Comparison of ENCODE assay signal across 7 mouse cellular contexts in the genomic region with DNA sequence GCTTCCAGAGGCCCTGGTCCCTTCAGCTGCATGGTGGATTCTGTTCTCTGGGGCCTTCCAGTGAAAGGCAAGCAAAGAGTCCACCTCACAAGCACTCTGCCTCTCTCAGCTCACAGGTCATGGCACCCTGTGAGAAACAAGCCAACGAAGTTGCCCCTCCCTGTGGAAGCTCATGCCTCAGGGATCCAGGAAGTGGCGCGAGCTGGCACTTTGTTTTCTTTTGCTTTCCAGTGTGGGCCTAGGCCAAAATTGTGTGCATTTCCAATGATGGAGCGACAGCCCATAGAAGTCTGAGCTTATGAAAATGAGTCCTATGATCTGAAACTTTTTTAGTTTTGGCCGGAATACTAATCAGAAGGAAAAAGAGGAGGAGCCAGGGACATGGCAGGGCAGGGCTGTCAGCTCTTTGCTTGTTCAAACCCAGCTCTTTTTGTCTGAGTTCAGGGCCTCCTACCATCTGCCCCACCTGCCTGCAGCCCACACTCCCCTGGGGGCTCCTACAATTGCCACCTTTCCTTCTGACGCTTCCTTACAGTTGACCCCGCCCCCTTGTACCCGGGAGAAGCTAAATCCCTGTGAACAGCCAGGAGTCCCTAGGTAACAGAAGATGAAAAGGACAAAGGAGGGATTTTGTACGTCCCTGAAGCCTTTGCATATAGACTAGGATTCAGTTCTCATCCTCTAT. TPM values are rescaled to one million over a fixed set of nuclear protein-coding genes. Genes with fewer than 3 reads are reported as not detected.
DNase-seq lines count a peak whose midpoint lies in the region; TF ChIP-seq lines count a peak whose summit lies in the region.

No protein-coding gene starts in this region.

- no peak for TF ChIP-seq CTCF in kidney, adult 2 months (conservative IDR thresholded peaks at IDR 0.05; ENCODE audit: insufficient read depth, insufficient read length, low read depth, low read length)
- TF ChIP-seq CTCF in E14TG2a.4 (conservative IDR thresholded peaks at IDR 0.05; ENCODE audit: low read length) = no peak
- TF ChIP-seq CTCF in cerebellum, adult 2 months (IDR thresholded peaks at IDR 0.05; ENCODE audit: borderline replicate concordance, insufficient read depth, low read depth, low read length) = no peak
- no peak for TF ChIP-seq CTCF in left cerebral cortex, adult 2 months (IDR thresholded peaks at IDR 0.05)

- no peak overlapping the region for H3K4me3 ChIP-seq in kidney, adult 2 months (ENCODE audit: insufficient read depth, low read depth, low read length)
- peak overlapping the region; percentile 56 for H3K4me3 ChIP-seq in E14TG2a.4 (replicated peaks; ENCODE audit: low read length)
- no peak overlapping the region for H3K4me3 ChIP-seq in macrophage (ENCODE audit: inconsistent target)
- no peak overlapping the region for H3K4me3 ChIP-seq in cerebellum, adult 2 months (replicated peaks; ENCODE audit: insufficient read depth, low read depth, low read length)
- H3K4me3 ChIP-seq in left cerebral cortex, adult 2 months = no peak overlapping the region

- peaks cover 19% of the 10 kb centered on the region for H3K79me2 ChIP-seq in macrophage (ENCODE audit: inconsistent target)

- H3K27ac ChIP-seq in kidney, adult 2 months (ENCODE audit: insufficient read depth, low read depth, low read length) = peak overlapping the region; percentile 60
- peak overlapping the region; percentile 97 for H3K27ac ChIP-seq in macrophage
- H3K27ac ChIP-seq in cerebellum, adult 2 months (ENCODE audit: insufficient read depth, low read length) = no peak overlapping the region
- H3K27ac ChIP-seq in left cerebral cortex, adult 2 months = no peak overlapping the region

- WGBS in kidney, adult 2 months = 34% methylated on average over 9 of the region's 9 CpGs
- 61% methylated on average over 6 of the region's 9 CpGs for WGBS in macrophage (ENCODE audit: missing documents)
- WGBS in cerebellum, adult 2 months = 41% methylated on average over 9 of the region's 9 CpGs

- H3K27me3 ChIP-seq in kidney, adult 2 months (replicated peaks; ENCODE audit: control insufficient read depth, insufficient read depth, low read length) = no peaks in the 10 kb centered on the region
- no peaks in the 10 kb centered on the region for H3K27me3 ChIP-seq in E14TG2a.4 (ENCODE audit: insufficient read depth, low read length)
- no peaks in the 10 kb centered on the region for H3K27me3 ChIP-seq in cerebellum, adult 2 months (ENCODE audit: control insufficient read depth, insufficient read depth, low read length)

- intact Hi-C loops in left cerebral cortex, adult 2 months (cut with DNase I) = no loop called here

- peak; percentile 8 for DNase-seq in kidney, adult 2 months
- DNase-seq in kidney, postnatal 14 days = no peak
- peak; percentile 69 for DNase-seq in R1 (ENCODE audit: low read depth, low spot score)
- no peak for DNase-seq in cerebellum, adult 2 months
- no peak for DNase-seq in left cerebral cortex, adult 2 months (ENCODE audit: extremely low spot score in 1 of 2, low spot score in 2 of 2)

- no peaks in the 10 kb centered on the region for H3K4me1 ChIP-seq in kidney, adult 2 months (ENCODE audit: control insufficient read depth, insufficient read depth, low read length)
- peaks cover 19% of the 10 kb centered on the region for H3K4me1 ChIP-seq in E14TG2a.4 (replicated peaks; ENCODE audit: low read depth, low read length)
- no peaks in the 10 kb centered on the region for H3K4me1 ChIP-seq in cerebellum, adult 2 months (ENCODE audit: control insufficient read depth, insufficient read depth, low read length)

- H3K9me3 ChIP-seq in E14TG2a.4 (ENCODE audit: low read length) = no peaks in the 10 kb centered on the region

- no peak for TF ChIP-seq POLR2A in kidney, adult 2 months (IDR thresholded peaks at IDR 0.05; ENCODE audit: low read depth, low read length)
- no peak for TF ChIP-seq POLR2A in cerebellum, adult 2 months (IDR thresholded peaks at IDR 0.05; ENCODE audit: borderline replicate concordance, insufficient read depth, low read length)

- no peaks in the 10 kb centered on the region for H3K36me3 ChIP-seq in kidney, adult 2 months (ENCODE audit: control insufficient read depth, insufficient read depth, low read length)
- H3K36me3 ChIP-seq in E14TG2a.4 (ENCODE audit: insufficient read depth, low read length) (peaks cover 3% of the 10 kb centered on the region), macrophage (ENCODE audit: inconsistent target) (no peaks in the 10 kb centered on the region)

RNA-seq across cellular contexts. Expression of a gene that starts 2.9 kb away (rescaled TPM):
- 143 and 255 TPM in 2 replicates for polyA plus RNA-seq in kidney, adult 2 months (2012; rRNA removed)
- 1,000 to 10,000 TPM in 5 of 26 experiments, 100 to 1,000 TPM in 21; 301 to 1,383 (median 738) TPM for total RNA-seq in macrophage (2018; cell fraction: chromatin; rRNA removed)
- over 10,000 TPM in 13 of 26 experiments, 1,000 to 10,000 TPM in 13; 6,933 to 20,466 (median 10,239) TPM for total RNA-seq in macrophage (2018; cell fraction: cytosol; rRNA removed)
- total RNA-seq in macrophage (2018; cell fraction: nucleus; rRNA removed) = 1,000 to 10,000 TPM in 24 of 26 experiments, 100 to 1,000 TPM in 2; 863 to 5,485 (median 2,675) TPM
- polyA plus RNA-seq in macrophage (2018) = 6,334 to 16,092 TPM (median 9,092 TPM) in 3 replicates
- polyA plus RNA-seq in cerebellum, adult 2 months (2012; rRNA removed) = 1,010 and 1,165 TPM in 2 replicates
- total RNA-seq in left cerebral cortex, adult 2 months (2021) = 100 to 1,000 TPM; 851 to 933 TPM

RNA-seq across cellular contexts. Expression of a gene that starts 52.1 kb away (rescaled TPM):
- 0.15 and 0.30 TPM in 2 replicates for polyA plus RNA-seq in kidney, adult 2 months (2012; rRNA removed)
- 100 to 1,000 TPM in 13 of 26 experiments, 10 to 100 TPM in 13; 22.2 to 193 (median 106) TPM for total RNA-seq in macrophage (2018; cell fraction: chromatin; rRNA removed)
- 100 to 1,000 TPM; 132 to 286 (median 191) TPM for total RNA-seq in macrophage (2018; cell fraction: cytosol; rRNA removed)
- total RNA-seq in macrophage (2018; cell fraction: nucleus; rRNA removed) = 100 to 1,000 TPM in 25 of 26 experiments, 10 to 100 TPM in 1; 76.6 to 287 (median 194) TPM
- 125 to 202 TPM (median 165 TPM) in 3 replicates for polyA plus RNA-seq in macrophage (2018)
- polyA plus RNA-seq in cerebellum, adult 2 months (2012; rRNA removed) = 0.14 TPM in 1 of 2 replicates, not detected in the other
- total RNA-seq in left cerebral cortex, adult 2 months (2021) = under 1 TPM; 0.14 to 0.16 TPM

Comparison
In these comparisons a context has a peak if more than half of its experiments do, and no peak if none do; other contexts are left out.
1. DNase-seq: peak in kidney, adult 2 months (single experiment) and R1 (single experiment); none in kidney, postnatal 14 days (single experiment), cerebellum, adult 2 months (0 of 2) and left cerebral cortex, adult 2 months (0 of 2).
2. H3K27ac ChIP-seq: peak in kidney, adult 2 months (single experiment) and macrophage (single experiment); none in cerebellum, adult 2 months (single experiment) and left cerebral cortex, adult 2 months (single experiment).
3. RNA of a gene that starts 52.1 kb away (polyA plus RNA-seq): 125 to 202 TPM in macrophage; 0.15 to 0.30 TPM in kidney, adult 2 months and 0.14 TPM in cerebellum, adult 2 months; every median in the first group is over 10 times any median in the second.